Mouse (Mus musculus) lung, postnatal 0 days (tissue): Measurements from ENCODE around the gene Nsmce3. TPM values are rescaled to one million over a fixed set of nuclear protein-coding genes. Genes with fewer than 3 reads are reported as not detected.

Experiments used
- ATAC-seq: fragments of 200-750 bp; cut with Nextera tagmentation; 2 replicates; pipeline ENCODE4 v1.8.0; 2017; ENCODE audit warnings: moderate library complexity
- DNase-seq: peaks from one replicate; pipeline ENCODE4 v3.0.0-alpha.2; 2016; ENCODE audit warnings: low spot score
- H3K27ac ChIP-seq: fragments of 300-500 bp; sonication (generic); 2 replicates; pipeline ENCODE4 v1.5.1; 2014; ENCODE audit warnings: antibody characterized with exemption, mild to moderate bottlenecking, low read length, mixed read lengths
- H3K27me3 ChIP-seq: fragments of 300-500 bp; sonication (generic); replicated peaks from 2 replicates; pipeline ENCODE4 v1.6.1; 2014; ENCODE audit warnings: low read length, mixed read lengths; ENCODE audit not compliant: insufficient read depth
- H3K36me3 ChIP-seq: fragments of 300-500 bp; sonication (generic); 2 replicates; pipeline ENCODE4 v1.6.1; 2014; ENCODE audit warnings: low read length, mixed read lengths; ENCODE audit not compliant: insufficient read depth
- H3K4me1 ChIP-seq: fragments of 300-500 bp; sonication (generic); 2 replicates; pipeline ENCODE4 v1.6.1; 2014; ENCODE audit warnings: antibody characterized with exemption, low read depth, low read length, mixed read lengths; ENCODE audit not compliant: insufficient read depth
- H3K4me2 ChIP-seq: fragments of 300-500 bp; sonication (generic); replicated peaks from 2 replicates; pipeline ENCODE4 v1.6.1; 2014; ENCODE audit warnings: low read depth, mild to moderate bottlenecking, low read length, moderate library complexity, mixed read lengths
- H3K4me3 ChIP-seq: fragments of 300-500 bp; sonication (generic); 2 replicates; pipeline ENCODE4 v1.5.1; 2014; ENCODE audit warnings: low read depth, low read length
- H3K9ac ChIP-seq: fragments of 300-500 bp; sonication (generic); replicated peaks from 2 replicates; pipeline ENCODE4 v1.6.1; 2014; ENCODE audit warnings: low read depth, mild to moderate bottlenecking
- H3K9me3 ChIP-seq: fragments of 300-500 bp; sonication (generic); 2 replicates; pipeline ENCODE4 v1.6.1; 2016; ENCODE audit warnings: low read length, mixed read lengths
- CTCF ChIP-seq: IDR thresholded peaks from 2 replicates; pipeline ENCODE4 v1.5.1; 2016; ENCODE audit warnings: antibody characterized with exemption, mild to moderate bottlenecking
- EP300 ChIP-seq: IDR thresholded peaks from 2 replicates; pipeline ENCODE4 v1.6.1; 2016; ENCODE audit warnings: antibody characterized with exemption, mild to moderate bottlenecking, control low read depth
- WGBS: fragments of 180-500 bp; shearing (Covaris S2); extraction: QIAGEN DNeasy Blood & Tissue Kit; methylation state at CpG from one replicate; pipeline ENCODE4 v1.1.7; 2014; 5-methylcytosine and 5-hydroxymethylcytosine counted together
- polyA plus RNA-seq: library from polyadenylated mRNA; unstranded; fragments of >200 nt; fragmentation: Nextera tagmentation; extraction: Ambion mirVana; gene quantifications from 2 replicates; pipeline ENCODE4 v1.2.1, GENCODE M21; 2015

Gene Nsmce3
- 9.4 and 9.9 TPM in 2 replicates for polyA plus RNA-seq

- TF ChIP-seq EP300 (no peak), CTCF (peak; percentile 54)
- under 1% methylated on average over 57 of the region's 57 CpGs for WGBS
- no peaks in the 10 kb centered on the region for H3K36me3 ChIP-seq
- peak within 1 kb of the TSS; percentile 91 for H3K4me3 ChIP-seq
- H3K9ac ChIP-seq, result peak within 1 kb of the TSS; percentile 97
- peak within 1 kb of the TSS; percentile 85 for H3K4me2 ChIP-seq
- DNase-seq (peak; percentile 98), ATAC-seq (peak; percentile 99)
- no peaks in the 10 kb centered on the region for H3K27me3 ChIP-seq
- H3K4me1 ChIP-seq, result peaks cover 6% of the 10 kb centered on the region; the same call in 1 of the 2 replicates
- H3K27ac ChIP-seq, result peak within 1 kb of the TSS; percentile 93
- H3K9me3 ChIP-seq, result no peaks in the 10 kb centered on the region
Measured at GRCm38 (mm10) chr7:64872743-64873241, at the start of gene Nsmce3. TSS of gene Nsmce3 (minus strand) at chr7:64872997.

GRCm38 (mm10) chr7:64921189-64921588 is 48.4 kb upstream of the Nsmce3 start:
- no peak overlapping the region for H3K4me2 ChIP-seq
- no peak overlapping the region for H3K27ac ChIP-seq
- DNase-seq, result no peak
- H3K9me3 ChIP-seq, result no peaks in the 10 kb centered on the region
- no peaks in the 10 kb centered on the region for H3K36me3 ChIP-seq
- ATAC-seq, result no peak
- no peak overlapping the region for H3K4me3 ChIP-seq
- H3K4me1 ChIP-seq, result no peaks in the 10 kb centered on the region
- H3K27me3 ChIP-seq, result no peaks in the 10 kb centered on the region
- TF ChIP-seq EP300, result no peak
- no peak for TF ChIP-seq CTCF
- H3K9ac ChIP-seq, result no peak overlapping the region
- WGBS, result 77% methylated on average over 13 of the region's 13 CpGs

GRCm38 (mm10) chr7:64920735-64921134 is 47.9 kb upstream of the Nsmce3 start:
- Histone ChIP-seq H3K27me3 (no peaks in the 10 kb centered on the region), H3K27ac (no peak overlapping the region), H3K4me1 (no peaks in the 10 kb centered on the region), H3K4me3 (no peak overlapping the region), H3K36me3 (no peaks in the 10 kb centered on the region), H3K9me3 (no peaks in the 10 kb centered on the region), H3K4me2 (no peak overlapping the region), H3K9ac (no peak overlapping the region)
- no peak for TF ChIP-seq CTCF
- no peak for TF ChIP-seq EP300
- ATAC-seq (no peak), DNase-seq (no peak)
- 81% methylated on average over 5 of the region's 5 CpGs for WGBS

GRCm38 (mm10) chr7:64916654-64917053 is 43.9 kb upstream of the Nsmce3 start:
- no peak overlapping the region for H3K4me2 ChIP-seq
- no peaks in the 10 kb centered on the region for H3K9me3 ChIP-seq
- no peak overlapping the region for H3K27ac ChIP-seq
- H3K36me3 ChIP-seq, result no peaks in the 10 kb centered on the region
- WGBS, result 27% methylated on average over 7 of the region's 7 CpGs
- ATAC-seq (no peak), DNase-seq (no peak)
- H3K27me3 ChIP-seq, result no peaks in the 10 kb centered on the region
- no peak overlapping the region for H3K4me3 ChIP-seq
- no peaks in the 10 kb centered on the region for H3K4me1 ChIP-seq
- TF ChIP-seq CTCF, result no peak
- no peak for TF ChIP-seq EP300
- H3K9ac ChIP-seq, result no peak overlapping the region

GRCm38 (mm10) chr7:64915121-64915520 is 42.3 kb upstream of the Nsmce3 start:
- TF ChIP-seq EP300 (no peak), CTCF (no peak)
- no peak overlapping the region for H3K4me3 ChIP-seq
- H3K36me3 ChIP-seq, result no peaks in the 10 kb centered on the region
- DNase-seq, result no peak
- no peak overlapping the region for H3K4me2 ChIP-seq
- no peaks in the 10 kb centered on the region for H3K9me3 ChIP-seq
- H3K4me1 ChIP-seq, result no peaks in the 10 kb centered on the region
- no peak for ATAC-seq
- WGBS, result 68% methylated on average over 2 of the region's 2 CpGs
- no peaks in the 10 kb centered on the region for H3K27me3 ChIP-seq
- H3K9ac ChIP-seq, result no peak overlapping the region
- H3K27ac ChIP-seq, result no peak overlapping the region

- Histone ChIP-seq H3K36me3 (no peaks in the 10 kb centered on the region), H3K4me2 (no peak overlapping the region), H3K4me1 (no peaks in the 10 kb centered on the region), H3K9ac (no peak overlapping the region), H3K27ac (no peak overlapping the region), H3K9me3 (no peaks in the 10 kb centered on the region), H3K4me3 (no peak overlapping the region), H3K27me3 (no peaks in the 10 kb centered on the region)
- WGBS, result 66% methylated on average over 2 of the region's 2 CpGs
- TF ChIP-seq EP300, result no peak
- TF ChIP-seq CTCF, result no peak
- no peak for DNase-seq
- no peak for ATAC-seq
Measured at GRCm38 (mm10) chr7:64911945-64912344, 39.1 kb upstream of the Nsmce3 start.

- Histone ChIP-seq H3K9me3 (no peaks in the 10 kb centered on the region), H3K36me3 (no peaks in the 10 kb centered on the region), H3K4me3 (no peak overlapping the region), H3K9ac (no peak overlapping the region), H3K27ac (no peak overlapping the region), H3K27me3 (no peaks in the 10 kb centered on the region), H3K4me2 (no peak overlapping the region), H3K4me1 (no peaks in the 10 kb centered on the region)
- 84% methylated on average over 2 of the region's 2 CpGs for WGBS
- no peak for DNase-seq
- no peak for ATAC-seq
- TF ChIP-seq EP300 (no peak), CTCF (no peak)
Measured at GRCm38 (mm10) chr7:64910208-64910607, 37.4 kb upstream of the Nsmce3 start.
